Mouse (Mus musculus) CH12.LX (cell line): ENCODE results near the gene Sae1.
A peak's percentile ranks its signal among the peaks of the same experiment; 100 is the strongest.

Experiments used
- CTCF ChIP-seq, 2 experiments: IDR thresholded peaks in 1 of 2; conservative IDR thresholded peaks in 1 of 2; 2 replicates each; pipeline ENCODE4 v1.5.1; 2011 to 2012; ENCODE audit warnings: low read depth in 2 of 2, low read length in 2 of 2, improper control_type of control experiment in 1 of 2, inconsistent platforms in 1 of 2, mild to moderate bottlenecking in 1 of 2, moderate library complexity in 1 of 2
- ELF1 ChIP-seq: IDR thresholded peaks from 2 replicates; pipeline ENCODE4 v1.6.1; 2014; ENCODE audit warnings: low read depth, mild to moderate bottlenecking, inconsistent platforms, low read length, improper control_type of control experiment
- EP300 ChIP-seq: IDR thresholded peaks from 2 replicates; pipeline ENCODE4 v1.6.1; 2011; ENCODE audit warnings: low read length, improper control_type of control experiment
- HCFC1 ChIP-seq: IDR thresholded peaks from 2 replicates; pipeline ENCODE4 v1.6.1; 2012; ENCODE audit warnings: low read depth, mild to moderate bottlenecking, inconsistent platforms, low read length, improper control_type of control experiment
- NELFE ChIP-seq: IDR thresholded peaks from 2 replicates; pipeline ENCODE4 v1.6.1; 2011; ENCODE audit warnings: low read depth, low read length, improper control_type of control experiment
- POLR2A ChIP-seq: IDR thresholded peaks from 2 replicates; pipeline ENCODE4 v1.6.1; 2011; ENCODE audit warnings: low read depth, mild to moderate bottlenecking, improper control_type of control experiment, low read length

DNA sequence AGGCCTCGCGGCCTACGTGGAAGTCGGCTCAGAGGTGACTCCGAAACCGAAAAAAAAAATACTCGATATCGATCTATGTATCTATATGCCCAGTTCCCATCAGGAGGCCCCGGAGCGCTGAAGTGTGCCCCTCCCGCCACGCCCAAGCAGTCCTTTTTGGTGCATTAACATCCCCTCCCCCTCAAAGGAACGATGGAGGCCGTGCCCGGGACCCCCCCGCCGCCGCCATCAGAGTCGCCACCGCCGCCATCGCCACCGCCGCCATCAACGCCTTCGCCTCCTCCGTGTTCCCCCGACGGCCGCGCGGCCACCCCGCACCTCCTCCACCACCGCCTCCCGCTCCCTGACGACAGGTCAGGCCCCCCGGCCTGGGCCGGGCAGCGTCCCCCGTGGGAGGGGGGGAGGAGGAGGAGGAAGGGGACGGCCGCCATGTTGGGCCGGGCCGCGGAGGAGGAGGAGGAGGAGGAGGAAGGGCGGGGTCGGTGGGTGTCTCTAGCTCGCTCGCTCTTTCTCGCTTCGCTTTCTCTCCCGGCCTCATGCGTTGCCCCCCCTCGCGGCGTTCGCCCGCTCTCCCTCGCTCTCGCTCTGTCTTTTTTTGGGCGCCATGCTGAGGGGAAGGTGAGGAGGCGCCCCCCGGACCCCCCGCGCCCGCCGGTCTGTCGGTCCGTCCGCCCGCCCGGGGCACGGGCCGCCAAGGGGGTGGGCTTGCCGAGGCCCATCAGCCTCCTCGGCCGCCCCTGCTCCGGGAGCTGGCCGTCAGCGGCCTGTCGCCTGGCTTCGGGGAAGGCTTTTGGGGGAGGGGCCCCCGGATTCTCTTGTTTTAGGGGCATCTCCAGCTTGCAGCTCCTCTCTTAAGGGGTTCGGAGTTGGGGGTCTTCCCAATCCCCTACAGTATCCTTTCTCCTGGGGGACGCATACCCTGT, 13.3 kb upstream of the Sae1 start, which contains the start of gene Zc3h4:
- TF ChIP-seq POLR2A (peak; percentile 86), CTCF (conservative IDR thresholded peaks at IDR 0.05 in 1 of 2, IDR thresholded peaks at IDR 0.05 in 1 of 2; ENCODE audit: low read depth in 2 of 2, low read length in 2 of 2) (peak in 1 of 2 experiments; percentile 14; a peak in 1 of 4 replicates), ELF1 (peak; percentile 45; the same call in 1 of the 2 replicates), HCFC1 (no peak; the same call in 1 of the 2 replicates), EP300 (no peak), NELFE (peak; percentile 78)
